Mouse (Mus musculus) brain, adult 10 weeks (tissue): Measurements from ENCODE around the gene Odr4. TPM values are rescaled to one million over a fixed set of nuclear protein-coding genes. Genes with fewer than 3 reads are reported as not detected.

Source experiments
- polyA plus RNA-seq: library from polyadenylated mRNA; stranded (reverse); fragments of 350-450 nt; fragmentation: Illumina TruSeq; extraction: RNeasy Lipid Tissue Mini Kit (QIAGEN cat#74804); gene quantifications from one replicate; pipeline ENCODE4 v1.2.3, GENCODE M21; 2015; ENCODE audit warnings: low read depth, low replicate concordance

The Odr4 gene
- polyA plus RNA-seq: 49.8 TPM

DNA sequence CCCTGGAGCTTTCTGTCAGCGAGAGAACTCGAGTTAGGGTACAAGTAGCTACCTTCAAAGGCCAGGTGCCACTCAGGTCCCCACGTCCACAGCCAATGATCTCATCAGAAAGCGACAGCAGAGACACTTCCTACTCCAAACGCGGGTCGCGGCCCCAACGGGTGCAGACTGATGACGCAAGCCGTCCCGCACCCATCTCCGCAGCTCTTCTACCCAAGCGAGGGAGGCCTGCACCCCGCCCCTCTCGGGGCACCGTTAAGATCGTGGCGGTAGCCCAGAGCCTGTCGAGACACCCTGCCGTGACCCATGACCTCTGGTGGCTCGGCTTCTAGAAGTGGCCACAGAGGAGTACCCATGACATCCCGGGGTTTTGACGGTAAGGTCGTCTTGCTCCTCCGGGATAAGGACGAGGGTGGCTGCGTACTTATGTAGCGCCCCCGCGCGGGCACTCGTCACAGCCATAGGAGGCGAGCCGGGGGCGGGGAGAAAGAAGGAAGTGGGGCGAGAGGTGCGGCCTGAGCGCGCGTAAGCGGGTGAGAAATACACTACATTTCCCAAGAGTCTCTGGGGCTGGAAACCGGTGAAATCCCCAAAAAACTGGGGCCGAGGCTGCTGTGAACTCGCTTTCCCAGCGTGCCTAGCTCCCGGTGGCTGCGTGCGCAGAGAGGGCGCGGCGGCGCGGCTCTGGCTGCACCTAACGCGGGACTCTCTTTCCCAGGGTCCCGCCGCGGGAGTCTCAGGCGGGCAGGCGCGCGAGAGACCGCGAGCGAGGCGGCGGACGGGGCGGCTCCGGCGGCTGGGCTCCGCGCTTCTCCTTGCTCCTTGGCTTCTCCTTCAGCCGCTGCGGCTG is at the start of gene Odr4, which contains the start of gene Tpr:
Gene Odr4, minus strand, starts transcription at position 443 of the 850 bp plus-strand sequence.
Gene Tpr, plus strand, starts transcription at position 201 of the 850 bp plus-strand sequence.

DNA sequence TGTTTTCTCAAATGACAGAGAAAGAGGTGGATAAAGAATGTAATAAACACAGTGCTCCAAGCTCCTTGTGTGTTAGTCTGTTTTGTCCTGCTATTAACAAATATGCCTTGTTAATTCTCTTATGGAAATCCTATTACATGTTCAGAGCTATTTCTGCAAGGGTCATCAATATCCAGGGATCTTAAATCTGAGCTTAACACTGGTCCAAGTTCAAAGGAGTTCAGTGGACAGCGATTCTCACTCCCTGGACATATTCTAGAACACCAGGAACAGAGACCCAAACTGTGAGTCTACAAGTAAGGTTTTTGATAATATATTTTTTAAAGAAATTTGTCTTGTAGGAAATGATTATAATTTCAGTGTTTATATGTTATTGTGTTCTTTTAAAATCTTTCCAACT is 73.7 kb downstream of the Odr4 start, which contains the start of gene Pdc:
Gene Pdc, plus strand, starts transcription at position 213 of the 400 bp plus-strand sequence.

Other genes with a start within 250 kb of the Odr4 start
- gene Pdc, start 73.7 kb downstream of the Odr4 start, polyA plus RNA-seq: not detected
- 79.8 TPM for gene Tpr, start 242 bp downstream of the Odr4 start, polyA plus RNA-seq
- 3.3 TPM for gene Prg4, start 73.1 kb upstream of the Odr4 start, polyA plus RNA-seq